Mouse (Mus musculus): ENCODE data around the gene Cacna1c. TPM values are rescaled to one million over a fixed set of nuclear protein-coding genes. Genes with fewer than 3 reads are reported as not detected.
A peak's percentile ranks its signal among the peaks of the same experiment; 100 is the strongest.

Cacna1c gene
- polyA plus RNA-seq, 1 experiment from 2014 or later = 2.0 TPM

DNA sequence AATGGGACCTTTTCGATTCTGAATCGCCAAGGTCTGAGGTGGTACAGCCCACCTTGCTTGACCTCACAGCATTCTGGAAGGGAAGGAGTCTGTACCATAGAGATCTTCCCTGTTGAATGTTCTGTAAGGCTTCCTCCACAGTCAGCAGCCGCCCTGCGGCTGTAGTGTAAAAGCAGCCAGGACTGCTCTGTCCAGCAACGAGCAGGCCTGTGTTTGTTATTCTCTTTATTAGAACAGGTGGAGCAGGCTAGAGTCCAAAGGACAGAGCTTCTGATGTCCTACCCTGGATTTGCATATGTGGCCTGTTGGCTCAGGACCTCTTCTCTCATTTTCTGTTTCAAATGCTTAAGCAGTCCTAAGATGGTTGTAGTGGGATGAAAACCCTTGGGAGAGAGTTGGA lies 4.1 kb upstream of the Cacna1c start:
- no peak for DNase-seq (ENCODE audit: extremely low spot score, low spot score)

DNA sequence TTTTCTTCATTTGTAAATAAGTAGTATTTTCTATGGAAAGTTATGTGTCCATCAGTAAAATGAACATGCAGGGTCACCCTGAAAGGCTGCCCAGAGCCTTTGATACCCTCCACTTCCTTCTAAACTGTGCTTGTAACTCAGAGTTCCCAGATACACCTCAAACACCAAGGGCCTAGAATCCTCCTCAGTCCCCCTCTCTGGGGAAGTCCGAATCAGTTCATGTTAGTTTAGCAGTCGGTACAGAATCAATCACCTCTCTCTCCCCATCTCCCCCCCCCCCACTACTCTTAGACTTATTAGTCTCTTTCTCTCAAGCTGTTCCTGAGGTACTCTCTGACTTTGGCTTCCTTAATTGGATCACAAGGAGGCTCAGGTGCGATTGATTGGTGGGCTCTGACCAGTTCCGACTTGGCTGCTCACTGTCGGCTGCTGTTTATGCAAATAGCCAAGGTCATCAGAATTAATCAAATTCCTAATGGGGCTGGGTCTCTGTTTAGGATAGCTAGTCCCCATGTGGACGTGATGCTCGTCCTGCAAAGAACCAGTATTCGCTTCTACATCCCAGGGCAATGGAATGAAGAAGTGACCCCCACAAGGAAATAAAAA lies 3.2 kb upstream of the Cacna1c start:
- Histone ChIP-seq H3K36me3 (replicated peaks) (peaks cover 37% of the 10 kb centered on the region), H3K27me3 (ENCODE audit: poor library complexity, severe bottlenecking) (no peaks in the 10 kb centered on the region), H3K9me3 (no peaks in the 10 kb centered on the region), H3K27ac (peak overlapping the region; percentile 41; the same call in 1 of the 2 replicates), H3K4me1 (peaks cover 14% of the 10 kb centered on the region), H3K4me3 (no peak overlapping the region)
- WGBS = 48% methylated on average over 8 of the region's 8 CpGs
- DNase-seq (ENCODE audit: extremely low spot score, low spot score) = no peak

More for the DNA sequence above, 4.1 kb upstream of the Cacna1c start:
- H3K36me3 ChIP-seq (replicated peaks) = peaks cover 37% of the 10 kb centered on the region
- no peak overlapping the region for H3K4me3 ChIP-seq
- H3K4me1 ChIP-seq = peaks cover 21% of the 10 kb centered on the region
- no peaks in the 10 kb centered on the region for H3K27me3 ChIP-seq (ENCODE audit: poor library complexity, severe bottlenecking)
- 89% methylated on average over 5 of the region's 5 CpGs for WGBS
- H3K27ac ChIP-seq = no peak overlapping the region
- no peaks in the 10 kb centered on the region for H3K9me3 ChIP-seq

DNA sequence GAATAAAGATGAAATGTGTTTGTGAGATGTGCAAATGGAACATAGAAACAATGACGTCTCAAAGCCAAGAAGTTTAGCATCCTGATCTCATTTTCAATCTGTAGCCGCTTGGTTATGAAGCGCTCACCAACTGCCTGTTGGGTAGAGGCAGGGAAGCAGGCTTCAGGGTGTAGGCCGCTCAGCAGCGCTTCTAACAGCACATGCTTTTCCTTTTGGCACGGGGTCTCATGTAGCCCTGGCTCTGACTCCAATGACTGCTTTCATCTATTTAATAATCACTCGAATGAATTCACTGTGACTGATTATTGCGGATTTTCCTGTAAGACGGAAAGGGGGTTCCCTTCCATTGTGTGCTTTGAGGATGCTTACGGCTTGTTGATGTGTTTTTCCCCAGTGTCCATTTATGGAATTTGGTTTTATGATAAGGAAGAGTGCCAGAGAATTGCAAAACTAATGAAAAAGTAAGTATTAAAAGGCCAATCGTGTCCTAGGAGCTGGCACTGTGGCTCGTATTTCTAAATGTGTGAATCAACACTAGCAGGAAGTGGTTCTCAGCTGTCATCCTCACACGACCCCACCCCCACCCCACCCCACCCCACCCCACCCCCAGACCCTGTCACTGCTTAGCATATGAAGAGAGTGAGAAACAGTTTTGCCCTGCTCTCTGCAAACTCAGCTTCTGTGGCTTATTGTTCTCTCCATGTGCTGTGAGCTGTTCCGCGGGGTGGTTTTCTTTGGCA lies 2.5 kb upstream of the Cacna1c start:
- WGBS = 57% methylated on average over 15 of the region's 15 CpGs
- Histone ChIP-seq H3K36me3 (replicated peaks) (peaks cover 40% of the 10 kb centered on the region), H3K9me3 (no peaks in the 10 kb centered on the region), H3K27me3 (ENCODE audit: poor library complexity, severe bottlenecking) (no peaks in the 10 kb centered on the region), H3K4me1 (peaks cover 14% of the 10 kb centered on the region), H3K4me3 (no peak overlapping the region), H3K27ac (peak overlapping the region; percentile 41; the same call in 1 of the 2 replicates)
- no peak for DNase-seq (ENCODE audit: extremely low spot score, low spot score)

DNA sequence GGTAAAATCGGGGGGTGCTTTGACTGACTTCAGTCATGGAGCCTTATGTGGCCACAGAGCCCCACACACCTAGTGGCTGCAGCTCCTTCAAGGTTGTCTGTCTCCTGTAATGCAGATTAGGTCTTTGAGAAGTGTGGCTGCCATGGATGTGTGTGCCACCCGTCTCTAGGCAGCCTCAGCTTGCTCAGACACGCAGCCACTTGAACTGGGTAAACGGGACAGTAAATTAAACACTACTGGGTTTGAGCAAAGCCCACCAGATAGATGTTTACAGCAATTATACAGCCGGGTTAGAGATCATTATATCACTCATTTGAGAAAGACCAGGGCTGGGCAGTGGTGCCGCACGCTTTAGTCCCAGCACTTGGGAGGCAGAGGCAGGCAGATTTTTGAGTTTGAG lies 1.6 kb downstream of the Cacna1c start:
- Histone ChIP-seq H3K27me3 (ENCODE audit: poor library complexity, severe bottlenecking) (no peaks in the 10 kb centered on the region), H3K36me3 (replicated peaks) (peaks cover 51% of the 10 kb centered on the region), H3K27ac (no peak overlapping the region), H3K4me1 (peaks cover 13% of the 10 kb centered on the region), H3K4me3 (no peak overlapping the region), H3K9me3 (no peaks in the 10 kb centered on the region)
- WGBS = 87% methylated on average over 7 of the region's 7 CpGs
- no peak for DNase-seq (ENCODE audit: extremely low spot score, low spot score)

DNA sequence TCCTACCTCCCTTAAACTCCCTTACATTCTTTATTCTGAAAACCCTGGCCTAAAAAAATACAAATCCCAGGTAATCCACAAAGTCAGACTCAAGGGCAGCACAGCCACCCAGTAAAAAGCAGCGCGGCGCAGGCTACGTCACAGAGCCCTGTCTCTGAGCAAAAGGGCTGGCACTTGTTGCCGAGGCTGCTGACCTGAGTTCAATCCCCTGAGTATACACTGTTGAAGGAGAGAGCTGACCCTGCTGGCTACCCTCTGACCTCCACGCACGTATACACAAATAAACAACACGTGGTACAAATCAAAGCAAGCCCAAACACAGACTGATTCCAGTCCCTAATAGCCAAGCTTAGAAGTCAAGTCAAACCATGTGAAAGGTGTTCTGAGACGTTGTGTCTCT lies 2.1 kb downstream of the Cacna1c start:
- H3K4me3 ChIP-seq = no peak overlapping the region
- DNase-seq (ENCODE audit: extremely low spot score, low spot score) = no peak
- H3K27me3 ChIP-seq (ENCODE audit: poor library complexity, severe bottlenecking) = no peaks in the 10 kb centered on the region
- no peak overlapping the region for H3K27ac ChIP-seq
- no peaks in the 10 kb centered on the region for H3K9me3 ChIP-seq
- H3K36me3 ChIP-seq (replicated peaks) = peaks cover 55% of the 10 kb centered on the region
- WGBS = 75% methylated on average over 9 of the region's 9 CpGs
- H3K4me1 ChIP-seq = peaks cover 8% of the 10 kb centered on the region

DNA sequence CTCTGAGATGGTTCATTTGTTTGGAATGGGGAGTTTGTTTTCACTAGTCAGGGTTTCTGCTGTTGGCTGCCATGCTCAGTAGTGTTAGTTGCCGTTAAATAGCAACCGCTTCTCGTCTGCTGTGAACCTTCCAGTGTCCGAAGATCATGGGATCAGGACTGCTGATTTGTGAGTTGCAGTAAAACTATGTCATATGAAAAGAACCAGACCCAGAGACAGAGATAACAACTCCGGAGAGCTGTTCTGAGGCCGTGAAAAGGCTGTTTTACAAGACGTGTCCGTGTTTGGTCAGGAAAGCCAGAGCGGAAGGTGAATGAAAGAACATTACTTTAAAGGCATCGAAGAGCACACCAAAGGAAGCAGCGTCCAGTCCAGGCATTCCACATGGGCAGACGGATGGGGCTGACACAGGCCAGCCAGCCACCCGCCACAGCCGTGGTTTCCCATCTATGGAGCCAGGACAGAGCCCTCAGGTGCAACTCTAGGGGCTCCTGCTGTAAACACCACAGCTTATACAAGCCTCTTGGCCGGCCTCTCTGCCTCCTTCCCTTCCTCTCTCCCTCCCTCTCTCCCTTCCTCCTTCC lies 2.6 kb downstream of the Cacna1c start:
- peaks cover 55% of the 10 kb centered on the region for H3K36me3 ChIP-seq (replicated peaks)
- DNase-seq (ENCODE audit: extremely low spot score, low spot score) = no peak

DNA sequence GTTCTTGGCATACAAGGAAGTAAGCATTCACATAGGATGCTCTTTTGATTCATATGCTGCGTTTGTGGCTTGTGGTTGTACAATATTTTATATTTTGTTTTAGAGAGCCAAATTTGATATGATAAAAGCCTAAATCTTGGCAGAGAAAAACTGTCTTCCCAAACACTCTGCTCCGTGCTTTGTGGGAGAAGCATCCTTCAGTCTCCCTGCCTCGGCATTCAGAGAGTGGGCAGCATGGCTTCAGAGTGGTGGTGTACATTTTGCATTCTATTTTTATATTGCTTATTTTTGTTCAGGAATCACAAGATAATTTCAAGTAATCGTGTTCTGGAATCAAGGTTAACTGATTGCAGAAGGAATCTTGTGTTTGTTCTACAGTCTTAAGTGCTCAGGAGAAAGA lies 4.7 kb downstream of the Cacna1c start:
- WGBS = 87% methylated on average over 4 of the region's 4 CpGs
- Histone ChIP-seq H3K36me3 (replicated peaks) (peaks cover 67% of the 10 kb centered on the region), H3K27ac (no peak overlapping the region)

More for the DNA sequence above, 2.6 kb downstream of the Cacna1c start:
- Histone ChIP-seq H3K27me3 (ENCODE audit: poor library complexity, severe bottlenecking) (no peaks in the 10 kb centered on the region), H3K27ac (no peak overlapping the region), H3K4me1 (peaks cover 3% of the 10 kb centered on the region), H3K9me3 (no peaks in the 10 kb centered on the region), H3K4me3 (no peak overlapping the region)
- 91% methylated on average over 15 of the region's 15 CpGs for WGBS

DNA sequence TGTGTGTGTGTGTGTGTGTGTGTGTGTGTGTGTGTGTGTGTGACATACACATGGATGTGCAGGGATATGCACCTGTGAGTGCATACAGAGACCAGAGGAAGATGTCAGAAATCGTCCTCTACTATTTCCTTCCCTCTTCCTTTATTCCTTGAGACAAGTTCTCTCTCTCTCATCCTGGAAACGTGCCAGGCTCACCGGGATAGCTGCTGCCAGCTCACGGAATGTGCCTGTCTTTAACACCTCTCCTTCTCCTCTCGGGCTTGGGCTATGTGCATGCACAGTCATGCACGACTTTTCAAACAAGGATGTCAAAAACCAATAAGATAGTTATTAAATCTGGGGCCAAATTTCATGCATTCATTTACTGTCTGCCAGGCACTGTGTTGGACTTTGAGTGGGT lies 8.6 kb downstream of the Cacna1c start:
- 90% methylated on average over 6 of the region's 6 CpGs for WGBS
- Histone ChIP-seq H3K27ac (no peak overlapping the region), H3K4me1 (no peaks in the 10 kb centered on the region), H3K27me3 (ENCODE audit: poor library complexity, severe bottlenecking) (no peaks in the 10 kb centered on the region), H3K9me3 (no peaks in the 10 kb centered on the region), H3K36me3 (replicated peaks) (peaks cover 62% of the 10 kb centered on the region), H3K4me3 (no peak overlapping the region)
- DNase-seq (ENCODE audit: extremely low spot score, low spot score) = no peak

More for the DNA sequence above, 4.7 kb downstream of the Cacna1c start:
- no peak overlapping the region for H3K4me3 ChIP-seq
- no peaks in the 10 kb centered on the region for H3K27me3 ChIP-seq (ENCODE audit: poor library complexity, severe bottlenecking)
- H3K4me1 ChIP-seq = no peaks in the 10 kb centered on the region
- no peak for DNase-seq (ENCODE audit: extremely low spot score, low spot score)
- H3K9me3 ChIP-seq = no peaks in the 10 kb centered on the region

DNA sequence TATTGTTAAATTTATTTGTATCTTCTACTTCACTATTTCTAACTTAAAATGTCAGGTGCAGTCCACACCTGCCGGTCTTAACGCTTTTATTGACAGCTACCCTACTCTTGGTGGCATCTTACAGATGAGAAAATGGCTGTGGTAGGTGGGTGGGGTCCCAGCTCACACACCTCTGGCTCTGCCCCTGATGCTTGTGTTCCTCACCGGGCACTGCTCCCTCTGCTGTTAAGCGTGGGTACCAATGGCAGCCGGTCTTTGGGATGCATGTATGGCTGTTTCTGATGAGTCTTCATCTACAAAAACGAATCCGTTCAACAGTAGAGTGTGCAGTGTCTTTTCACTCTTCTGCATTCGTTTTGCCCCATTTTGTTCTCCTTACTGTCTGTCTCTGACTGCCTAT lies 9.6 kb downstream of the Cacna1c start:
- Histone ChIP-seq H3K36me3 (replicated peaks) (peaks cover 52% of the 10 kb centered on the region), H3K27me3 (ENCODE audit: poor library complexity, severe bottlenecking) (no peaks in the 10 kb centered on the region)
- WGBS = 59% methylated on average over 8 of the region's 8 CpGs

DNA sequence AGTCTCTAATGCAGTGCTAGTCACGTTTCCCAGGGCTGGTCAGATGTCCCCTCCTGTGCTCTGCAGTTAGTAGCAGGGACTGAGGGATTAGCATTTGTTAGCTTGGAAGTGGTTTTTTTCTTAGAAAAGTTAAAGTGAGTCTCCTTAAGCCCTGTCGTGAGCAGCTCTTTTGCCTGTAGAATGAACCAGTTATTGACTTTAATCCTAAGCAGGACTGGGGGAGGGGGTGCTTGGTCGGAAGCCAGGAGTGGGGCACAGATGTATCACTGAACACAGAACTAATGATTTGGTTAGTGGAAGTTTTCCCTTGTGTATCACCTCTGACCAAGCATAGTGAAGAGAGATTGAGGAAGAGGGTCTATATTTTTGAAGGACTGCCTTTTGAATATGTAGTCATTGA lies 12.4 kb downstream of the Cacna1c start:
- H3K9me3 ChIP-seq = no peaks in the 10 kb centered on the region
- WGBS = 27% methylated on average over 3 of the region's 3 CpGs
- no peak overlapping the region for H3K4me3 ChIP-seq
- DNase-seq (ENCODE audit: extremely low spot score, low spot score) = no peak
- H3K4me1 ChIP-seq = no peaks in the 10 kb centered on the region
- no peak overlapping the region for H3K27ac ChIP-seq
- peaks cover 43% of the 10 kb centered on the region for H3K36me3 ChIP-seq (replicated peaks)
- H3K27me3 ChIP-seq (ENCODE audit: poor library complexity, severe bottlenecking) = no peaks in the 10 kb centered on the region

More for the DNA sequence above, 9.6 kb downstream of the Cacna1c start:
- no peak for DNase-seq (ENCODE audit: extremely low spot score, low spot score)
- H3K4me1 ChIP-seq = no peaks in the 10 kb centered on the region
- no peaks in the 10 kb centered on the region for H3K9me3 ChIP-seq
- no peak overlapping the region for H3K27ac ChIP-seq
- H3K4me3 ChIP-seq = no peak overlapping the region

DNA sequence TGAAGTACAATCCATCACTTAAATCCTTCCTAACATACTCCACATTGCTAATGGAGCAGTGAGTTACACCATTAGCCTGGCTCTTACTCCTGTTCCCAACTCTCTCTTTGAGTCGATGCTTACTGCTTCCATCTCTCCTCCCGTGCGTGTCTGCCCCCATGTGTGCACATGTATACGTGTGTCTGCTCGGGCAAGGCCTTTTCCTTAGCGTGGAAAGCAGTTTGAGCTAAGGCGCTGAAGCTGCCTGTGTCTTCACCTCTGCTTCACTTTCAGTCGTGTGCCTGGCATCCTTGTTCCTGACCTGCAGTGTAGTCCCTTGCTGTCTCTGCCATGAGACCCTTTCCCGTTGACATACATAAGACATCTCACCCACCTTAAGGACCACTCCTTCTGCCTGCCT lies 14.0 kb downstream of the Cacna1c start:
- no peak for DNase-seq (ENCODE audit: extremely low spot score, low spot score)
- Histone ChIP-seq H3K36me3 (replicated peaks) (peaks cover 37% of the 10 kb centered on the region), H3K27me3 (ENCODE audit: poor library complexity, severe bottlenecking) (no peaks in the 10 kb centered on the region), H3K4me1 (peaks cover 5% of the 10 kb centered on the region), H3K9me3 (no peaks in the 10 kb centered on the region), H3K27ac (no peak overlapping the region), H3K4me3 (no peak overlapping the region)
- WGBS = 94% methylated on average over 9 of the region's 9 CpGs

DNA sequence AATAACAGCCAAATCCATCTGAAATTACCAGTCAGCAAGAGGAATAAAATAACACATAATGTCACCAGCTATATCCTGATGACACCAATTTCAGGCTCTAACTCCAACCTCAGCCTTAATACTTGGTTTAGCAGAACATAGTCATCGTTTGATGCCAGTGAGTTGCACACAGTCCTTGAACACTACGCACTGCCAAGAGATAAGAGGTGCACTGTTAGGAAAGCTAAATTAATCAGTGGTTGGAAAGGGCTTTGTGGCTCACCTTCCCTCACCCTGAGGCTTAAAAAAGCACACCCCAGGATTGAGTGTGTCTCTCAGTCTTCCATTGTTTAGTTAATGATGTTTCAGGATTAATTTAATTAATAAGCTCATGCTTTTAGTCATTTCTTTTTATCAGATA lies 16.0 kb downstream of the Cacna1c start:
- no peak overlapping the region for H3K4me3 ChIP-seq
- H3K27me3 ChIP-seq (ENCODE audit: poor library complexity, severe bottlenecking) = no peaks in the 10 kb centered on the region
- WGBS = 94% methylated on average over 2 of the region's 2 CpGs
- DNase-seq (ENCODE audit: extremely low spot score, low spot score) = no peak
- peaks cover 21% of the 10 kb centered on the region for H3K4me1 ChIP-seq
- no peak overlapping the region for H3K27ac ChIP-seq
- peaks cover 24% of the 10 kb centered on the region for H3K36me3 ChIP-seq (replicated peaks)
- H3K9me3 ChIP-seq = no peaks in the 10 kb centered on the region

DNA sequence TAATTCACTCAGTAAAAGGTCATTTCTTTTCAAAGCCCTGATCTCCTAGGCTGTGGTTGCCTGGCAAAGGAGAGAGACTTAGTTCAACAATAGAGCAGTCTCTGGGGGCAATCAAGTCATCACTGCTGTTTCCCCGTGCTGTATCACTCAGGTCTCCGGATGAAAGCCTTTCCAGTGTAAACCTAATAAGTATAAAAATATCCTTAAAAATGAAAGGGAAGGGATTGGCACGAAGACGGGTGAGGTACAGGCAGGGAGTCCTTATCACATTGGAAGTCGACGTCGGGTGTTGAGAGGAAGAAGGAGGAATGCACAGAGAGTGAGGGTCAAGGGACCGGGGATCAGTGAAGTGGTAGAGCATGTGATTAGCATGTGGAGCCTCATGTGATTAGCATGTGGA lies 19.1 kb downstream of the Cacna1c start:
- peaks cover 9% of the 10 kb centered on the region for H3K36me3 ChIP-seq (replicated peaks)
- no peak overlapping the region for H3K4me3 ChIP-seq
- DNase-seq (ENCODE audit: extremely low spot score, low spot score) = no peak
- H3K9me3 ChIP-seq = no peaks in the 10 kb centered on the region
- H3K4me1 ChIP-seq = peaks cover 26% of the 10 kb centered on the region
- H3K27ac ChIP-seq = no peak overlapping the region
- WGBS = 83% methylated on average over 8 of the region's 8 CpGs
- H3K27me3 ChIP-seq (ENCODE audit: poor library complexity, severe bottlenecking) = no peaks in the 10 kb centered on the region

Measured in forebrain, embryonic 10.5 days (tissue).